Mouse (Mus musculus) retina, postnatal 1 day (tissue): ENCODE data around the gene Bcl11b.

Source experiments
- DNase-seq: peaks from one replicate; pipeline ENCODE4 v3.0.0-alpha.2; 2012

Gene Bcl11b

GRCm38 (mm10) chr12:108003483-108003882 lies at the start of gene Bcl11b:
Bcl11b (minus strand) TSS chr12:108003602.
- DNase-seq: no peak

- no peak for DNase-seq
Measured at GRCm38 (mm10) chr12:108050996-108051395, 47.6 kb upstream of the Bcl11b start.

GRCm38 (mm10) chr12:108049625-108050024 lies 46.2 kb upstream of the Bcl11b start:
- no peak for DNase-seq

GRCm38 (mm10) chr12:108042239-108042571 lies 38.8 kb upstream of the Bcl11b start:
- no peak for DNase-seq

- peak; percentile 92 for DNase-seq
Measured at GRCm38 (mm10) chr12:108041571-108042238, 38.3 kb upstream of the Bcl11b start.

- DNase-seq: no peak
Measured at GRCm38 (mm10) chr12:108037446-108037845, 34.0 kb upstream of the Bcl11b start.

GRCm38 (mm10) chr12:108035412-108036078 lies 32.1 kb upstream of the Bcl11b start:
- DNase-seq: no peak

- no peak for DNase-seq
Measured at GRCm38 (mm10) chr12:108022835-108023615, 19.6 kb upstream of the Bcl11b start.

- DNase-seq: no peak
Measured at GRCm38 (mm10) chr12:108012003-108012402, 8.6 kb upstream of the Bcl11b start.

- DNase-seq: no peak
Measured at GRCm38 (mm10) chr12:108010346-108010745, 6.9 kb upstream of the Bcl11b start.

- DNase-seq: no peak
Measured at GRCm38 (mm10) chr12:108009156-108009555, 5.8 kb upstream of the Bcl11b start.

GRCm38 (mm10) chr12:108005816-108006626 lies 2.6 kb upstream of the Bcl11b start:
- DNase-seq: peak; percentile 95

- DNase-seq: no peak
Measured at GRCm38 (mm10) chr12:108005488-108005800, 2.0 kb upstream of the Bcl11b start.

GRCm38 (mm10) chr12:108004701-108005487 lies 1.5 kb upstream of the Bcl11b start:
- DNase-seq: peak; percentile 64

- DNase-seq: peak; percentile 95
Measured at GRCm38 (mm10) chr12:108003928-108004327, 526 bp upstream of the Bcl11b start.

- DNase-seq: peak; percentile 66
Measured at GRCm38 (mm10) chr12:108002436-108003189, 789 bp downstream of the Bcl11b start.

- DNase-seq: peak; percentile 48
Measured at GRCm38 (mm10) chr12:108001652-108002340, 1.6 kb downstream of the Bcl11b start.

- no peak for DNase-seq
Measured at GRCm38 (mm10) chr12:108000715-108001080, 2.7 kb downstream of the Bcl11b start.

GRCm38 (mm10) chr12:107999751-108000714 lies 3.4 kb downstream of the Bcl11b start:
- no peak for DNase-seq

GRCm38 (mm10) chr12:107998746-107999145 lies 4.7 kb downstream of the Bcl11b start:
- peak; percentile 85 for DNase-seq
